Mouse (Mus musculus) cerebellum, adult 11-12 months (tissue): ENCODE measurements around the gene Ranbp6.

ENCODE experiments used
- DNase-seq: peaks from one replicate; pipeline ENCODE4 v3.0.0; 2022

The Ranbp6 gene

DNA sequence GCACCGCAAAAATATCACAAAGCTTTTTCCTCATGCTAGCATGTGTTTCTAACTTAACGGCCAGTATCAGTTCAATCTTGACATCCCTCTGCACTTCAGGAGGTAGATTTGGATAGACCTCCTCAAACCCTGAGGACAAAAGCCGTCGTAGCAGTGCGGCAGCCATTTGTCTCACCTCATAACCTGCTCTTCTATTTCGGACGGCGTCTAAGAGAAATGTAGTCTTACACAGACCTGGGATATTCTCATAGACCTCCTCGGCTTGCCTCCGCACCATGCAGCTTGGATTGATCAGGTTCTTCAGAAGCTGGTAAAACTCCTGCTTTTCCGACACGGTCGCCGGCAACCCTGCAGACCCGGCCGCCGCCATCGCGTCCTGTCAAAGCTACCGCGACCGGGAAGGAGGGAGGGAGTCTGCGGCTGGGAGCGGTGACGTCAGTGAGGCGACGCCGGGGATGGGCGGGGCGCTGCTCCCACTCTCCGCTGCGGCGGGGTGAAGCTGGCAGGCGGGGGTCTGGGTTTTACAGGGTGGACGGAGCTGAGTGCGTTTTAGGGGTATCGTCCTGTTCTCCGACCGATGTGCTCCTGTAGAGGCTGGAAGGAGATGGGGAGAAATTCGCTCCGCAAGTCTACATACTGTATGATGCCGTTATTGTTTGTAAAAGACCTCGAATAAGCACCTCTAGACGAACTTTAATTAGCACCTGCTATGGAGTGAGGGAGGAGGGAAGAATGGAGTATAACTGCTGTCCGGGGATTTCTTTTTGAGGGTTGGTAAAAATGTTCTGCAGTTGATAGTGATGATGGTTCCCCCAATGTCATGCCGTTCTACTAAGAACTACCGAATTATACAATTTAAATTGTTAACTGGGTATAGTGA lies at the start of gene Ranbp6:
Ranbp6 (minus strand) TSS at position 394 of the 880 bp plus-strand sequence.
- peak; percentile 91 for DNase-seq

- no peak for DNase-seq
Observed at GRCm38 (mm10) chr19:29860816-29861215, 48.0 kb upstream of the Ranbp6 start.

DNA sequence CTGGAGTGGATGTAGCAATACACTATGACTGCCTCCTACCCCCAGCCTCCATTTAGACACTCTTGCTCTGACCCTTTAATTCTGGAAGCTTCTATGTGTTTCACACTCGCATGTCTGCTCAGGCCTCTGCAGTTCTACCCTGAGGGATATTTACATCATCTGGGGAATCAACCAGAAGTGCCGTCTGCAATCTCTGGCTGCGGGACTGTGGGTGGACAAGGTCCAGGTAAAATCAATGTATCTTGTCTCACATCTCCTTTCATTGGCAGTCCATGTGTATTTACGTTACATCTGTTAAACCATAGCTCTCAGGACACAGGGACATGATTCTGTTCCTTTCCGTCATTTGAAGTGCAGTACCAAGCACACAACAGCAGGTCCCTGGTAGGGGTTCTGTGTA lies 44.5 kb upstream of the Ranbp6 start:
- no peak for DNase-seq

DNA sequence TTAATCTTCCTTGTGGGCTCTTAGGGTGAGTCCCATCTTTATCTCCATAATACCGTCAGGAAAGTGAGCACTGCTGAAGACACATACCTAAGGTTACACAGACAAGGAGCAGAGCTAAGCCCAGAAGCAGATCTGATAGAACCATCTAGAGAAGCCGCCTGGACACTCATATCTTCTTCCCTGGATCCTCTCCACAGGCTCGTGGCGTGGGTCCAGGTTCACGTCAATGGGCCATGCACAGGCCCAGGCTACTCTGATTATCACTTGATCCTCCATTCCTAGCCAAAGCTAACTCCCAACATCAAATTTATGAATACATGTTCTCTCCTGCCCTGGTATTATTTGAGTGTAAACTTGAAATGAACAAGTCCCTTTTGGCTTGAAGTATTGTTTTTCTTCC lies 40.9 kb upstream of the Ranbp6 start:
- DNase-seq = no peak

DNA sequence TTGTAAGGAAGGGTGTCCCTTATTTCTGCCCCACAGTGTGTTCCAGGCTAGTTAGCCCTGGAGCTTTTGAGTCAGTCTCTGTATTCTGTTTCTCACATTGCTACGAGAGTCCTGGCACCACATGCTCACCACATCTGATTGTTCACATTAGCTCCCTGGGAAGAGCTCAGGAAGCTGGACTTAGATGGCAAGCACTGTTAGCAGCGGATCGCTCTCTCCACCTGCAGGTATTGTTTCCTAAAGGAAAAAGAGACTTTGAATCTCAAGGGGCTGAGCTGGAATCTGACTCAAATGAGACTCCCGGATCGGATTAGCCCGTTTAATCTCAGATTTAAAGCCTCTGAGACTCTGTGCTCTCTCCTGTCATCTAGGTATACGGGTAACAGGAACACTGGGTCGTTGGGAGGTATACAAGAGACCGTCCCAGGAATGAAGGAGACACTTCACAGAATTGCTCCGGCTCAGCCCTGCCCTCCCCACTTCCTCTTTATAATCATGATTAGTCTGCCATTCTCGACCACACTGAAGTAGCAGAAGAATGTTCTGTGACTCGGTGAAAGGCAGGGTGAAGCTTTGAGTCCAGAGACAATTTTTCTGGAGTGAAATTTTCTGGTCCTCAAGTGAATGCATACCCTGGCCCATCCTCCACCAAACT lies 38.4 kb upstream of the Ranbp6 start:
- DNase-seq = no peak

DNA sequence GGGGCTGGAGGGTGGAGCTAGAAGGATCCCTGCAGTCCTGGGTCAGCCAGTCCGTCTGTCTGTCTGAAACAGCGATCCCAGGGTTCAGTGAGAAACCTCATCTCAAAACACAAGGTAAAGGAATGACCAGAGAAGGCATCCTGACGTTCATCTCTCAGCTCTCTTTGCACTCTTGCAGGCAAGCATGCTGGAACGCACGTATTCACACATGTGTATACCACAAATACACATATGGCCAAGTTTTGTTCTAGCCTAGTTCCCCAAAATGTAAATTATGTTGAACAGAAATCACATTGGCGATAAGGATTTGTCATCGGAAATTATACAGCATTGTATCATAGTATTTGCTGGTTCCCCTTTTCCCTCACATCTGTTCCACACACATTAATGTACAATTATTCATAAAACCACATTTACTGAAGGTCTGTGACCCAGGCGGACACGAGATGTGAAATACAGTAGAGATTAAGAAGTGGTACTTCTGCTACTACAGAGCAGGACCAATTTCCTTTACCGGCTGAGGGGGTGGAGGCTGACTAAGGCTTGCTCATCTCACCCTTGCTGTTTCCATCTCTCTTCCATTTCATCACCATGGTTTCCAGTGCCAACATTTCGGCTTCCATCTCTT lies 37.3 kb upstream of the Ranbp6 start:
- DNase-seq = no peak

- DNase-seq = no peak
Observed at GRCm38 (mm10) chr19:29844036-29844661, 31.4 kb upstream of the Ranbp6 start.

GRCm38 (mm10) chr19:29843641-29844035 lies 30.9 kb upstream of the Ranbp6 start:
- no peak for DNase-seq

DNA sequence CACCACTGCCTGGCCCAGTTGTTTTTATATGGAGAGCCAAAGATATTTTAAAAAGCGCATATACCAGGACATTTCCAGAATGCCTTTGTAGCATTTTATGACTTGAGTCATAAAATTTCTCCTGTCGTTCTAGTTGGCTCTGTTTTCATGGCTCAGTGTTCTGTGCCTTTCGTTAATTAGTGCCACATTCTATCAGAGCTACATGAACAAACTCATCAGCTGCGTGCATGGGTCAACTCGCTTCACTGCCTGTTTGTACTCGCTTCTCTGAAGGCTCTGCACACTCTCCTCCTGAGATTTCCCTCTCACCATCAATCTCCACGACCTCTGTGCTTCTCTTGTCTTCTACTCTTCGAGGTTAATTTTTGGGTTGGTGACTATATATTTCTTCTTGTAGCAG lies 30.2 kb upstream of the Ranbp6 start:
- no peak for DNase-seq

DNA sequence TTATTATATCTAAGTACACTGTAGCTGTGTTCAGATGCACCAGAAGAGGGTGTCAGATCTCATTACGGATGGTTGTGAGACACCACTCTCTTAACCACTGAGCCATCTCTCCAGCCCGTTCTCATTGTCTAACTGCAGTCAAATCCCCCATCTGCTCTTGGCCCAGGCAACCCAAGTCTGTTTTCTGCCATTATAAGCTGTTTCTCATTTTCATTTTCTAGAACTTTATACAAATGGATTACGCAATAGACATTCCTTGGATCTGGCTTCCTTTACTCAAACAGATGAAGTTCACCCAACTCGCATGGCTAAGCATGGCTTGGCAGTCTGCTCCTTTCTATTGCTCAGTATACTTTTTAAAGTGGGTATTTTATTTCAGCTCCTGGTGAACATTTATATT lies 27.9 kb upstream of the Ranbp6 start:
- DNase-seq = no peak

- no peak for DNase-seq
Observed at GRCm38 (mm10) chr19:29838636-29839135, 25.9 kb upstream of the Ranbp6 start.

DNA sequence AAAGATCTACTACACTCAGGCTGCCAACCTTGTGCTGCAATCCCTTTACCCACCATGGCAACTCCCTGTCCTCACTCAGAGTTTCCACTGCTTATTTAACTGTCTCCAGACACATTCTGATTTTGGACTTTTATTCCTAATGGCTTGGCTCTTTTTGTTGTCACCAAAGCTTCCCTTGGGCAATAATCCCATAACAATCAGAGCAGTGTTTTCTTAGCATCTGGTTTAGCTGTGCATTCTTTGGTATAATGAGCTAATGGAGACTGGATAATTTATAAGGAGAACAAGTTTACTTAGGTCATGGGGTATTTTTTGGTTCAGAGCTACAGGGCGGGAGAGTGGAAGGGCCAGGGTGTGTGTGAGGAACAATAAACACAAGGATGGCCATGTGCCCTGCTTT lies 25.4 kb upstream of the Ranbp6 start:
- no peak for DNase-seq

DNA sequence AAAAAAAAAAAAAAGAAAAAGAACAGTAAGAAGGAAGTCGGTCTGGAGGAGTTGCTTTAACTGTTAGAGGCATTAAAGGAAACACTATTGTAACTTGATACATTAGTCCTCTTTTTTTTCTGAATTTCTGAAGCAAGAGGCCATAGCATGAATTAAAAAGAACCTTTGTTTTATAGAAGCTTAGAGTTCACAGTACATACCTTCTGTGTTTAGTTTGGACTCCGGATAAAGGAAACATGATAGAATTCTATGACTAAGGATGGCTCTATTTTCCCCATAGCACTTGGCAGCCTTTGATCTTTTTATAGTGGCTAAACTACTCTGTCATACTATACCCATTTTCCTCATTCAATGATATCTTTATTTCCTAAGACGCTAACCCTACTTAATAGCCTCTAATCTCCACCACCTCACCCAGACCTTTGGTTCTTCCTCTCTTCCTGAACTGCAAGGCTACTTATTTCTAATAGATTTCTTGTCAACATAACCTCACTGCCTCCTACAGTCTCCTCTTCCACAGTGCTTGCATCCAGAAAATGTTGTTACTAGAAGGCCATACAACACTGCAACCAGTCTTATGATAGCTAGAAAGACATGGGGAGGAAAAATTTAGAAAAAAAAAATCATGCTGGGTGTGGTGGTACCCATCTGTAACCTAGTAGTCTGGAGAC lies 22.7 kb upstream of the Ranbp6 start:
- no peak for DNase-seq

GRCm38 (mm10) chr19:29830911-29831310 lies 18.1 kb upstream of the Ranbp6 start:
- DNase-seq = no peak

- DNase-seq = no peak
Observed at GRCm38 (mm10) chr19:29828558-29828957, 15.8 kb upstream of the Ranbp6 start.

DNA sequence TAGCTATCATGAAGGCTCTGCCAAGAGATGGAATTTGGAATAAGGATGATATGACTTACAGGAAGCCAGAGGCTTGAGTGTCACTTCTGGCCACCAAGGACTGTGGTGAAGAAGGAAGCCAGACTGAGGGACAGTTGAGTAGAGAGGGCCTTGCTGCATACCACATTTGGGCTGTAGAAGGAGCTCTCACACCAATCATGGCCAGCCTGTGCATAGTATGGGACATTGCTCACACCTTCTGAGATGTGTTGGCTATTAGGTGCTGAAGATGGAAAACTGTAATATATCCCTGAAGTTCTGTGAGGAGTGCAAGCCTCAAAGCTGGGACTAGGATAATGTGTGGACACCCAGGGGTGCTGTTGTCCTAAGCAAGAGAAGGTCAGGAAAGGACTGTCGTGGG lies 13.9 kb upstream of the Ranbp6 start:
- DNase-seq = no peak

- no peak for DNase-seq
Observed at GRCm38 (mm10) chr19:29825003-29825402, 12.2 kb upstream of the Ranbp6 start.

DNA sequence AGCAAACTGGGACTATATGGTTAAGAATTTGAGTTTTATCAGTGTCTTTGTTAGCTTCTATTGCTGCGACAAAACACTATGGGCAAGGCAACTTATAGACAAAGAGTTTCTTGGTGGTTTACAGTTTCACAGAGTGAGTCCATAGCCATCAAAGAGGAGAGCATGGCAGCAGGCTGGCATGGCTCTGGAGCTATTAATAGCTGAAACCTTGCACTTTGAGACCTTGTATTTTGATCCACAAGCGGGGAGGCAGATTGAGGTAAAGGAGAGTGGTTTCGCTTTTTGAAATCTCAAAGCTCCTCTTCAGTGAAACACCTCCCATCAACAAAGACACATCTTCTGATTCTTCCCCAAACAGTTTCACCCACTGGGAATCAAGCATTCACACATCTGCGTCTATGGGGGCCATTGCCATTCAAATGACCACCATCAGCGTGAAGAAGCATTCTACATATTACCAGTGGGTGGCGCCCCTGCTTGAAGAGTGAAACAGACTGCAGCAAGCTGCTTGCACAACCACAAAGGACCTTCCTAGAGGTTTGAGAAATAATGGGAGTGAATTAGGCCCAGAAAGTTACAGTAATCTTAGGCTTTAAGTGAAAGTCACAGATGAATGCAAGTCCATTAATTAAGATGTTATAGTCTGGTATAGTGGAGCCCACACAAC lies 11.4 kb upstream of the Ranbp6 start:
- DNase-seq = no peak

- no peak for DNase-seq
Observed at GRCm38 (mm10) chr19:29823456-29824010, 10.8 kb upstream of the Ranbp6 start.

DNA sequence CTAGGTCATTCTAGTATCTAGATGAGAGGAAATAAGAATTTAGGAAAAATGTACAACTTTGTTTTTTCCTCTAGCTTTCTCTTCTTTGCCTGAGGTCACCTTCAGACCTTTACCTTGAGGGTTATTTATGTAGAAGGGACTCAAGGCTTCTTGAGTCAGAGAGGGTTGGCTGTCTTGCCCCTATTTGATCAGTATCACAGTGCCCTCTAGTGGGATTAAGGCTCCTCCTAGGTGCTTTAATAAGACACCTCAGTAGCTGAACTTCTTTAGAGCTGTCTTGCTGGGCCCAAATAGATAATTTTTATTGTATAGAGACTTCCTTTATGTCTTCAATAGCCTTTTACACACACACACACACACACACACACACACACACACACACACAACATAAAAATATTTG lies 8.2 kb upstream of the Ranbp6 start:
- no peak for DNase-seq

DNA sequence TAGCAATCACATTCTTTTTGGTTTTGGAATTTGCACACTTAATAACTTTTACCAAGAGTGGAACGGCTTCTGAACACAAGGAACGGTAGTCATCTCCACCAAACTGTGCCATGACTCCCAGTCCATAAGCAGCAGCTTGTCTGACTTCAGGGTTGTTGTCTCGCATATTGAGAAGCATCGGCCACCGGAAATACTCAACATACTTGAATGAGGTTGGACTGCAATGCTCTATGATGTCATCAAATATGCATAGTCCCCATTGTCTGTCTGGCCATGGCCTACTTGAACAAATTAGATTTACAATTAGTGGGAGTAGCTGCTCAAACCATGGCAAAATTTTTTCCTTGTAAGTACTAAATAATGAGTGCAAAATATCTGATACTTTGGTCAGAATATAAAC lies 2.8 kb downstream of the Ranbp6 start:
- DNase-seq = no peak
